Mouse (Mus musculus) CH12.LX (cell line): ENCODE measurements around the gene Ctc1. TPM values are rescaled to one million over a fixed set of nuclear protein-coding genes. Genes with fewer than 3 reads are reported as not detected.

Source experiments
- DNase-seq: peaks from one replicate; pipeline ENCODE4 v3.0.0-alpha.2; 2013; ENCODE audit errors: extremely low read depth
- H3K27ac ChIP-seq: 2 replicates; pipeline ENCODE4 v1.5.1; 2012; ENCODE audit warnings: low read depth, mild to moderate bottlenecking, control low read depth, moderate library complexity; ENCODE audit not compliant: insufficient read depth
- H3K27me3 ChIP-seq: replicated peaks from 2 replicates; pipeline ENCODE3; 2012; ENCODE audit warnings: inconsistent platforms
- H3K36me3 ChIP-seq, 2 experiments: replicated peaks in 1 of 2; 2 replicates each; pipeline versions ENCODE3 to v1.6.1; 2012; ENCODE audit warnings: inconsistent platforms in 1 of 2, low read length in 1 of 2, mild to moderate bottlenecking in 1 of 2, mixed read lengths in 1 of 2, moderate library complexity in 1 of 2; ENCODE audit not compliant: control insufficient read depth in 1 of 2, insufficient read depth in 1 of 2
- H3K4me1 ChIP-seq, 2 experiments: 2 replicates each; pipeline ENCODE4 v1.6.1; 2012; ENCODE audit warnings: inconsistent platforms in 1 of 2, moderate library complexity in 1 of 2; ENCODE audit not compliant: insufficient read depth in 2 of 2, control insufficient read depth in 1 of 2
- H3K4me2 ChIP-seq: 2 replicates; pipeline ENCODE4 v1.6.1; 2012; ENCODE audit warnings: low read depth, mild to moderate bottlenecking, control low read depth; ENCODE audit not compliant: poor library complexity, insufficient read depth, severe bottlenecking
- H3K4me3 ChIP-seq, 3 experiments: fragments of 150-350 bp in 1 of 3; sonication (generic) in 1 of 3; replicated peaks in 1 of 3; 2 replicates each; pipeline versions ENCODE3 to v1.5.1; 2011 to 2012; ENCODE audit warnings: low read depth in 2 of 3, low read length in 2 of 3, mild to moderate bottlenecking in 2 of 3, moderate library complexity in 2 of 3, control low read depth in 1 of 3, improper control_type of control experiment in 1 of 3, inconsistent platforms in 1 of 3, mixed read lengths in 1 of 3; ENCODE audit not compliant: poor library complexity in 1 of 3
- H3K79me2 ChIP-seq: replicated peaks from 2 replicates; pipeline ENCODE4 v1.6.1; 2012; ENCODE audit warnings: mild to moderate bottlenecking, moderate library complexity; ENCODE audit not compliant: control insufficient read depth, poor library complexity, insufficient read depth, severe bottlenecking; ENCODE audit errors: extremely low read depth
- H3K9ac ChIP-seq: 2 replicates; pipeline ENCODE4 v1.6.1; 2012; ENCODE audit warnings: low read depth, mild to moderate bottlenecking, control low read depth, moderate library complexity; ENCODE audit not compliant: insufficient read depth
- H3K9me3 ChIP-seq: replicated peaks from 2 replicates; pipeline ENCODE3; 2012; ENCODE audit warnings: low read length, inconsistent platforms, mixed read lengths
- BHLHE40 ChIP-seq: IDR thresholded peaks from 2 replicates; pipeline ENCODE4 v1.6.1; 2011; ENCODE audit warnings: mild to moderate bottlenecking, low read depth, low read length, improper control_type of control experiment
- CHD1 ChIP-seq: IDR thresholded peaks from 2 replicates; pipeline ENCODE4 v1.6.1; 2012; ENCODE audit warnings: low read depth, low read length, improper control_type of control experiment, inconsistent platforms
- CHD2 ChIP-seq: IDR thresholded peaks from 2 replicates; pipeline ENCODE4 v1.6.1; 2011; ENCODE audit warnings: low read length, improper control_type of control experiment
- CTCF ChIP-seq, 2 experiments: IDR thresholded peaks in 1 of 2; conservative IDR thresholded peaks in 1 of 2; 2 replicates each; pipeline ENCODE4 v1.5.1; 2011 to 2012; ENCODE audit warnings: low read depth in 2 of 2, low read length in 2 of 2, improper control_type of control experiment in 1 of 2, inconsistent platforms in 1 of 2, mild to moderate bottlenecking in 1 of 2, moderate library complexity in 1 of 2
- ELF1 ChIP-seq: IDR thresholded peaks from 2 replicates; pipeline ENCODE4 v1.6.1; 2014; ENCODE audit warnings: low read depth, mild to moderate bottlenecking, inconsistent platforms, low read length, improper control_type of control experiment
- ETS1 ChIP-seq: conservative IDR thresholded peaks from 2 replicates; pipeline ENCODE4 v1.6.1; 2012; ENCODE audit warnings: low read depth, mild to moderate bottlenecking, inconsistent platforms, low read length, improper control_type of control experiment, moderate library complexity
- GABPA ChIP-seq: IDR thresholded peaks from 2 replicates; pipeline ENCODE4 v1.6.1; 2012; ENCODE audit warnings: low read depth, low read length, improper control_type of control experiment, inconsistent platforms; ENCODE audit not compliant: insufficient replicate concordance
- HCFC1 ChIP-seq: IDR thresholded peaks from 2 replicates; pipeline ENCODE4 v1.6.1; 2012; ENCODE audit warnings: low read depth, mild to moderate bottlenecking, inconsistent platforms, low read length, improper control_type of control experiment
- JUN ChIP-seq: IDR thresholded peaks from 2 replicates; pipeline ENCODE4 v1.6.1; 2011; ENCODE audit warnings: low read depth, mild to moderate bottlenecking, low read length, improper control_type of control experiment, moderate library complexity; ENCODE audit not compliant: insufficient read depth
- JUND ChIP-seq: conservative IDR thresholded peaks from 2 replicates; pipeline ENCODE4 v1.6.1; 2011; ENCODE audit warnings: low read depth, low read length, improper control_type of control experiment
- MAFK ChIP-seq: IDR thresholded peaks from 2 replicates; pipeline ENCODE4 v1.6.1; 2011; ENCODE audit warnings: low read length, improper control_type of control experiment; ENCODE audit not compliant: insufficient replicate concordance
- MAX ChIP-seq: IDR thresholded peaks from 2 replicates; pipeline ENCODE4 v1.6.1; 2011; ENCODE audit warnings: low read length, improper control_type of control experiment
- MXI1 ChIP-seq: IDR thresholded peaks from 2 replicates; pipeline ENCODE4 v1.6.1; 2011; ENCODE audit warnings: mild to moderate bottlenecking, low read depth, low read length, improper control_type of control experiment
- MYC ChIP-seq: IDR thresholded peaks from 2 replicates; pipeline ENCODE4 v1.6.1; 2011; ENCODE audit warnings: low read depth, mild to moderate bottlenecking, improper control_type of control experiment, low read length
- NELFE ChIP-seq: IDR thresholded peaks from 2 replicates; pipeline ENCODE4 v1.6.1; 2011; ENCODE audit warnings: low read depth, low read length, improper control_type of control experiment
- NRF1 ChIP-seq: IDR thresholded peaks from 2 replicates; pipeline ENCODE4 v1.6.1; 2014; ENCODE audit warnings: low read depth, mild to moderate bottlenecking, inconsistent platforms, low read length, improper control_type of control experiment, moderate library complexity
- PAX5 ChIP-seq: IDR thresholded peaks from 2 replicates; pipeline ENCODE4 v1.6.1; 2012; ENCODE audit warnings: low read length, inconsistent platforms, mixed read lengths
- POLR2A ChIP-seq: IDR thresholded peaks from 2 replicates; pipeline ENCODE4 v1.6.1; 2011; ENCODE audit warnings: low read depth, mild to moderate bottlenecking, improper control_type of control experiment, low read length
- POLR2AphosphoS2 ChIP-seq: IDR thresholded peaks from 2 replicates; pipeline ENCODE4 v1.6.1; 2011; ENCODE audit warnings: low read depth, low read length, improper control_type of control experiment
- RCOR1 ChIP-seq: conservative IDR thresholded peaks from 2 replicates; pipeline ENCODE4 v1.6.1; 2012; ENCODE audit warnings: low read depth, mild to moderate bottlenecking, inconsistent platforms, low read length, improper control_type of control experiment
- SIN3A ChIP-seq: IDR thresholded peaks from 2 replicates; pipeline ENCODE4 v1.6.1; 2012; ENCODE audit warnings: low read length, improper control_type of control experiment, inconsistent platforms
- SMC3 ChIP-seq: IDR thresholded peaks from 2 replicates; pipeline ENCODE4 v1.6.1; 2011; ENCODE audit warnings: low read depth, low read length, improper control_type of control experiment
- TBP ChIP-seq: conservative IDR thresholded peaks from 2 replicates; pipeline ENCODE4 v1.6.1; 2011; ENCODE audit warnings: low read depth, low read length, improper control_type of control experiment
- TCF12 ChIP-seq: IDR thresholded peaks from 2 replicates; pipeline ENCODE4 v1.6.1; 2014; ENCODE audit warnings: low read depth, mild to moderate bottlenecking, inconsistent platforms, low read length, improper control_type of control experiment
- UBTF ChIP-seq: IDR thresholded peaks from 2 replicates; pipeline ENCODE4 v1.6.1; 2012; ENCODE audit warnings: low read depth, mild to moderate bottlenecking, inconsistent platforms, low read length, improper control_type of control experiment, moderate library complexity
- USF2 ChIP-seq: conservative IDR thresholded peaks from 2 replicates; pipeline ENCODE4 v1.6.1; 2011; ENCODE audit warnings: low read depth, low read length, improper control_type of control experiment
- ZC3H11A ChIP-seq: IDR thresholded peaks from 2 replicates; pipeline ENCODE4 v1.6.1; 2012; ENCODE audit warnings: low read depth, mild to moderate bottlenecking, inconsistent platforms, low read length, improper control_type of control experiment
- ZMIZ1 ChIP-seq: IDR thresholded peaks from 2 replicates; pipeline ENCODE4 v1.6.1; 2012; ENCODE audit warnings: low read depth, mild to moderate bottlenecking, inconsistent platforms, low read length, improper control_type of control experiment
- dilution Hi-C: fragments of 300-500 bp; cut with MboI; formaldehyde crosslinking; loops from 2 replicates; pipeline ENCODE4 v1.14.3; 2020; ENCODE audit warnings: low sequenced_read_pairs; ENCODE audit not compliant: extremely low pct_unique_long_range_greater_than_20kb, extremely low pct_ligation_motif_present
- in situ Hi-C: fragments of 300-500 bp; cut with MboI; formaldehyde crosslinking; loops from 3 replicates; pipeline ENCODE4 v1.14.3; 2019; ENCODE audit warnings: low sequenced_read_pairs, low pct_ligation_motif_present, low pct_unique_long_range_greater_than_20kb, mixed read lengths
- polyA plus RNA-seq: library from polyadenylated mRNA; unstranded; fragments of >175 nt; gene quantifications from 2 replicates; pipeline ENCODE4 v1.2.1, GENCODE M21; 2012; ENCODE audit warnings: low read depth; ENCODE audit not compliant: insufficient read length
- total RNA-seq, 2 experiments: library from RNA; depleted of rRNA; stranded (reverse); fragments of 300-350 nt in 1 of 2; fragments of >200 nt in 1 of 2; gene quantifications; 2 replicates each; pipeline ENCODE4 v1.2.3; 2012 to 2014

Gene Ctc1
- total and polyA plus RNA-seq, 3 experiments, result 20.5 to 69.8 (median 44.8) TPM

DNA sequence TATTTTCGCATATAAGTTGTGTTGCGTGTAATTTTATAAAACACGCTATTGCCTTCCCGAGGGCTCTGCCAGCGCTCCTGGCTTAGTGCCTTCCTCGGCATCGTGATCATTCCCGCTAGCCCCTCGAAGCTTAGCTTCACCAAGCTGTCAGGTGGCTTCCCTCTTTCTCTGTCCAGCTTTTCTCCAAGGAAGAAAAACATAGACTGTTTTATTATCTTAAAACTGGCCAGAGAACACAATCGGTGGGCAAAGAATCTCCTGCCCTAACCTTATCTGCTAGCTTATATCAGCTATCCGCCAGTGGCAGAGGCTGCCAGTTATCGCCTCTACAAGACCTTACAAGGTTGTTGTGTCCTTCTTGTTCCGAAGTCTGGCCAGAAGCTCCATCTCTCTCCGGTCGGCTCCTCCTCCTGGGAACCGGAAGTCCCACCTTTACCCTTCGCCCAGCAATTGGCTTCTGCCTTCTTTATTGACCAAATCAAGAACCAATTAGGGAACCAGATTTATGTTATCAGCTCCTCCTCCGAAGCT is 3.6 kb upstream of the Ctc1 start:
- peaks cover 19% of the 10 kb centered on the region for H3K79me2 ChIP-seq
- H3K27me3 ChIP-seq, result no peaks in the 10 kb centered on the region
- peak; percentile 96 for DNase-seq
- TF ChIP-seq JUN (no peak), NELFE (peak; percentile 89), MXI1 (peak; percentile 47; the same call in 1 of the 2 replicates), UBTF (no peak), HCFC1 (peak; percentile 59), MYC (0 out of 2 replicates have a peak, but pooled peaks have one; percentile 7), CHD2 (peak; percentile 77), POLR2AphosphoS2 (peak; percentile 86; the same call in 1 of the 2 replicates), MAX (peak; percentile 17; the same call in 1 of the 2 replicates), CTCF (conservative IDR thresholded peaks at IDR 0.05 in 1 of 2, IDR thresholded peaks at IDR 0.05 in 1 of 2; ENCODE audit: low read depth in 2 of 2, low read length in 2 of 2) (no peak), MAFK (no peak), NRF1 (no peak), POLR2A (peak; percentile 96), TCF12 (peak; percentile 84), ELF1 (peak; percentile 83), SIN3A (peak; percentile 88), TBP (peak; percentile 95), GABPA (no peak), CHD1 (0 out of 2 replicates have a peak, but pooled peaks have one; percentile 11), JUND (no peak)
- peak overlapping the region; percentile 93 for H3K4me2 ChIP-seq
- peak overlapping the region; percentile 93 for H3K9ac ChIP-seq
- in situ Hi-C loops, result no loop called here
- peak overlapping the region; percentile 63 to 73 (median 69) for H3K4me3 ChIP-seq
- H3K27ac ChIP-seq, result peak overlapping the region; percentile 92
- H3K4me1 ChIP-seq, result peaks cover 5 to 27% of the 10 kb centered on the region in 2 experiments
- H3K9me3 ChIP-seq, result no peaks in the 10 kb centered on the region
- H3K36me3 ChIP-seq, result peaks cover 0 to 2% of the 10 kb centered on the region in 2 experiments
- dilution Hi-C loops, result no loop called here

GRCm38 (mm10) chr11:69016755-69017154 is 1.0 kb downstream of the Ctc1 start:
- Histone ChIP-seq H3K79me2 (peaks cover 18% of the 10 kb centered on the region), H3K36me3 (peaks cover 8 to 20% of the 10 kb centered on the region in 2 experiments), H3K4me2 (peak overlapping the region; percentile 69), H3K4me1 (peaks cover 5 to 28% of the 10 kb centered on the region in 2 experiments; a peak in 3 of 4 replicates), H3K9ac (peak overlapping the region; percentile 97), H3K4me3 (peak overlapping the region; percentile 66 to 80 (median 70)), H3K27me3 (no peaks in the 10 kb centered on the region), H3K27ac (peak overlapping the region; percentile 49), H3K9me3 (no peaks in the 10 kb centered on the region)
- in situ Hi-C loops, result no loop called here
- dilution Hi-C loops, result no loop called here
- DNase-seq, result peak; percentile 52
- TF ChIP-seq CHD1, result 0 out of 2 replicates have a peak, but pooled peaks have one; percentile 13
- TF ChIP-seq ZMIZ1, result no peak
- TF ChIP-seq TBP, result 0 out of 2 replicates have a peak, but pooled peaks have one; percentile 30
- TF ChIP-seq NELFE, result no peak
- TF ChIP-seq USF2, result no peak
- TF ChIP-seq BHLHE40, result no peak
- no peak for TF ChIP-seq GABPA
- no peak for TF ChIP-seq ETS1
- no peak for TF ChIP-seq SMC3
- TF ChIP-seq PAX5, result no peak
- no peak for TF ChIP-seq MAFK
- no peak for TF ChIP-seq ZC3H11A
- no peak for TF ChIP-seq SIN3A
- TF ChIP-seq RCOR1, result no peak
- no peak for TF ChIP-seq TCF12
- TF ChIP-seq UBTF, result no peak
- TF ChIP-seq JUND, result no peak
